Mouse (Mus musculus) stomach, embryonic 14.5 days (tissue): ENCODE results near the gene Arhgef3. TPM values are rescaled to one million over a fixed set of nuclear protein-coding genes. Genes with fewer than 3 reads are reported as not detected.

ENCODE experiments used
- ATAC-seq: fragments of 200-750 bp; cut with Nextera tagmentation; 2 replicates; pipeline ENCODE4 v1.8.0; 2017; ENCODE audit warnings: low read depth, moderate TSS enrichment; ENCODE audit not compliant: insufficient number of reproducible peaks, insufficient read depth, low FRiP score
- H3K27ac ChIP-seq: fragments of 300-500 bp; sonication (generic); 2 replicates; pipeline ENCODE4 v1.5.1; 2014; ENCODE audit warnings: mild to moderate bottlenecking, low read length, moderate library complexity, mixed read lengths
- H3K27me3 ChIP-seq: fragments of 300-500 bp; sonication (generic); 2 replicates; pipeline ENCODE4 v1.6.1; 2014; ENCODE audit warnings: low read length, control low read depth, mixed read lengths; ENCODE audit not compliant: control insufficient read depth, insufficient read depth
- H3K36me3 ChIP-seq: fragments of 300-500 bp; sonication (generic); 2 replicates; pipeline ENCODE4 v1.6.1; 2014; ENCODE audit warnings: mild to moderate bottlenecking, control low read depth, low read length, moderate library complexity, mixed read lengths; ENCODE audit not compliant: control insufficient read depth, insufficient read depth
- H3K4me1 ChIP-seq: fragments of 300-500 bp; sonication (generic); 2 replicates; pipeline ENCODE4 v1.6.1; 2014; ENCODE audit warnings: low read length, control low read depth, mixed read lengths; ENCODE audit not compliant: control insufficient read depth, insufficient read depth
- H3K4me2 ChIP-seq: fragments of 300-500 bp; sonication (generic); replicated peaks from 2 replicates; pipeline ENCODE4 v1.6.1; 2014; ENCODE audit warnings: low read depth, low read length, control low read depth
- H3K4me3 ChIP-seq: fragments of 300-500 bp; sonication (generic); 2 replicates; pipeline ENCODE4 v1.5.1; 2014; ENCODE audit warnings: low read depth, low read length, control low read depth
- H3K9ac ChIP-seq: fragments of 300-500 bp; sonication (generic); replicated peaks from 2 replicates; pipeline ENCODE4 v1.6.1; 2014; ENCODE audit warnings: low read depth, mild to moderate bottlenecking, control low read depth, low read length, moderate library complexity, mixed read lengths
- H3K9me3 ChIP-seq: fragments of 300-500 bp; sonication (generic); 2 replicates; pipeline ENCODE4 v1.6.1; 2016; ENCODE audit warnings: low read depth, low read length, control low read depth; ENCODE audit not compliant: control insufficient read depth
- WGBS: fragments of 180-500 bp; shearing (Covaris S2); extraction: QIAGEN DNeasy Blood & Tissue Kit; methylation state at CpG from one replicate; pipeline ENCODE4 v1.1.7; 2014; 5-methylcytosine and 5-hydroxymethylcytosine counted together
- polyA plus RNA-seq: library from polyadenylated mRNA; unstranded; fragments of >200 nt; fragmentation: Nextera tagmentation; extraction: Ambion mirVana; gene quantifications from 2 replicates; pipeline ENCODE4 v1.2.1, GENCODE M21; 2014

Arhgef3 gene
- polyA plus RNA-seq, 1 experiment from 2014 or later, result 16.4 TPM

DNA sequence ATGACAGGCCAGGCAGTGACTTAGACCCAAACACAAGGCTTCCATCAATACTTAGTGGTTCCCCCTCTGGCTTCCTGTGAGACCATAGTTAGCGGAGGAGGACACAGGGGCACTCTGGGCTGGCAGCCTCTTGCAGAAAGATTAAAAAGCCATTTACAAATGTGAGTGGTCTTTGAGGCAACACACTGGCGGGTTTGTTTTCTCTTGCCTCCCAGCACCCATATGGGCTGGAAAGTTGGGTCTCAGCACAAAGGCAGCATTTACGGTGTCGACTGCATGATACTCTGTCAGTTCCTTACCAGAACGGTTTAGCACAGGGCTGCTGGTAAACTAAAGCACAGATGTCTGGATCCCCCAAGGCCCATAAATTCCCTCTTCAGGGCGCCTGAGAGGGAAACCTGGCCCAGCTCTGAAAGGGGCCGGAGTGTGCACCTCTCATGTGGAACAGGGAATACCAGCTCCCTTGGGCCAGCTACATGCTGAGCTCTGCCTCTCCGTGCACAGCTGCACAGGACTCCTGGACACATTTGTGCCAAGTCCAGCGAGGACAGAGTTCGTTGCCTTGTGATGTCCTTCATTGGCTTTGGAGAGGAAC lies 252.5 kb downstream of the Arhgef3 start:
- Histone ChIP-seq H3K36me3 (no peaks in the 10 kb centered on the region), H3K4me3 (no peak overlapping the region), H3K4me1 (0 out of 2 replicates have a peak, but pooled peaks cover 5% of the 10 kb centered on the region), H3K9ac (no peak overlapping the region), H3K27ac (no peak overlapping the region; the same call in 1 of the 2 replicates), H3K9me3 (no peaks in the 10 kb centered on the region), H3K27me3 (no peaks in the 10 kb centered on the region), H3K4me2 (no peak overlapping the region)
- 62% methylated on average over 10 of the region's 10 CpGs for WGBS
- ATAC-seq, result no peak

DNA sequence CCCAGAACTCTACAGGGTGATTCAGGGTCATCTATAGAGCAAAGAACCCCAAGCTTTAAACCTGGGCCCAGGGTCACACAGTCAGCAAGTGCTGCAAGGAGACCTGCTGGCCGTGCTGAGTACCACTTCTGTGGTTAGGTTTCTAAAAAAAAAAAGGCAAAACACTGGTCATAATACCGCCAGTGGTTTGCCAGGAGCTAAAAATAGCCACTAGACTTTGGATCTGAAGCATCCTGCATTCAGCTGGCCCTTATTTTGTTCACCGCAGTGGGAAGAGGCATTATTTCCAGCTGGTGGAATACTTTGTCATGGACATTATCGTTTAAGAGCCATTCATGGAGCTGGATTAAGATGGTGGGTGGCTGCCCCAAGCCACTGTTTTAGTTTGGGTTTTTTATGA lies 253.9 kb downstream of the Arhgef3 start:
- no peak for ATAC-seq
- H3K27ac ChIP-seq, result no peak overlapping the region
- WGBS, result 64% methylated on average over 4 of the region's 4 CpGs
- no peaks in the 10 kb centered on the region for H3K36me3 ChIP-seq
- no peak overlapping the region for H3K9ac ChIP-seq
- no peak overlapping the region for H3K4me3 ChIP-seq
- H3K4me2 ChIP-seq, result no peak overlapping the region
- 0 out of 2 replicates have a peak, but pooled peaks cover 6% of the 10 kb centered on the region for H3K4me1 ChIP-seq
- no peaks in the 10 kb centered on the region for H3K27me3 ChIP-seq
- no peaks in the 10 kb centered on the region for H3K9me3 ChIP-seq

DNA sequence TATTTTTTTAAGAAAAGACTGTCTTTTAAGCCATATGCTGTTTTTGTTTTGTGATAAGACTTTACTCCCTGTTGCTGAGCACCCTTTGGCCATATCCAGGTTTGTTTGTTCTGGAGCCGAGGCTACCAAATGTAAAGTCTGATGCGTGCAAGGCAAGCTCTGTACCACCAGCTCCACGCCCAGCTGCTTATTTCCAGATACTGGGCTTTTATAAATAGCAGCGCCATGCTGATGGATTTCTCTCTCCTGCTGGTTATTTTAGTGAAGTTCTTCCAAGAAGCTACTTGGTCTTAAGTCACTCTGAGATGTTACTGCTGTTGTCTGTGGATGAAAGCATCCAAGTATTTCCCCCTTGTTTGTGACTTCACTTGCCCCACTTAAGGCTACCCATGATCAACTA lies 254.8 kb downstream of the Arhgef3 start:
- Histone ChIP-seq H3K4me1 (0 out of 2 replicates have a peak, but pooled peaks cover 6% of the 10 kb centered on the region), H3K36me3 (no peaks in the 10 kb centered on the region), H3K4me2 (no peak overlapping the region), H3K27ac (no peak overlapping the region), H3K9ac (no peak overlapping the region), H3K27me3 (no peaks in the 10 kb centered on the region), H3K4me3 (no peak overlapping the region), H3K9me3 (no peaks in the 10 kb centered on the region)
- 67% methylated on average over 4 of the region's 4 CpGs for WGBS
- ATAC-seq, result no peak

DNA sequence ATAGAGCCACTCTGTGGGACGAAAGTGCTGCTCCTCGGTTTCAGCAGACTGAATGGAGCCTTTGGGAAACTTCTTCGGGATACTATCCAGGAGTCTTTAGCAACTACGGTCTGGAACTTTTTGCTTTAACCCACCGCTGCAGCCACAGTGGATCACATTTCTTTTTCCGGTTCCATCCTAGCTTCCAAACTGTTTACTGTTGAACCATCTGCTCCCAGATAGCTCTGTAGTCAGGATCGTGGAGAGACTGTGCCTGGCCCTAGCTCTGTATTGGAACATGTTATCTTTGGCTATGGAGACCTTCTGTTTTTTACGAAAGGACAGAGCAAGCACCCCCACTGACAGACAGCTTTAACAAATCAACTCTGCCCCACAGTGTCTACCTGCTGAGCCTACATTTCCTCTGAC lies 257.0 kb downstream of the Arhgef3 start:
- no peak overlapping the region for H3K27ac ChIP-seq

DNA sequence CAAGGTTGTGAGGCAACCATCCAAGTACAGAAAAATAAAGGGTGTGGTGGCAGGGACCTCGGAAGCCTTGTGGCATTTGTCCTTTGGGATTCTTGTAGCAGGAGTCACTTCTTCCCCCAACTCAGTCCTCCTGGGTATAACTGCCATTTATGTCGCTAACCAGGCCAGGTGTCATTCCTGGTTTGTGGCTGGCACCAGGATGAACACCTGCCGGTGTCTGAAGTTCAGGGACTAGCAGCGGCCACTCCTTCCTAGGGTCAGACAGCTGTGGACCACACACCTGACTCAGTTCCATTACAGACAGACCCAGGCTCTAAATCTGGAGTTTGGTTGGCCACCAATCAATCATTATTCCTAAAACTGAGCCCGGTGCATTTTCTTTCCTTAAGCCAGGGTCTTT lies 258.8 kb downstream of the Arhgef3 start:
- Histone ChIP-seq H3K4me2 (no peak overlapping the region), H3K4me1 (0 out of 2 replicates have a peak, but pooled peaks cover 6% of the 10 kb centered on the region), H3K9ac (no peak overlapping the region), H3K27me3 (no peaks in the 10 kb centered on the region), H3K4me3 (no peak overlapping the region), H3K9me3 (no peaks in the 10 kb centered on the region), H3K27ac (no peak overlapping the region), H3K36me3 (no peaks in the 10 kb centered on the region)
- WGBS, result 81% methylated on average over 5 of the region's 5 CpGs
- ATAC-seq, result no peak

More for the DNA sequence above, 257.0 kb downstream of the Arhgef3 start:
- Histone ChIP-seq H3K9ac (no peak overlapping the region), H3K4me2 (no peak overlapping the region), H3K27me3 (no peaks in the 10 kb centered on the region), H3K36me3 (no peaks in the 10 kb centered on the region), H3K9me3 (no peaks in the 10 kb centered on the region), H3K4me1 (0 out of 2 replicates have a peak, but pooled peaks cover 6% of the 10 kb centered on the region), H3K4me3 (no peak overlapping the region)
- 52% methylated on average over 8 of the region's 8 CpGs for WGBS
- no peak for ATAC-seq

DNA sequence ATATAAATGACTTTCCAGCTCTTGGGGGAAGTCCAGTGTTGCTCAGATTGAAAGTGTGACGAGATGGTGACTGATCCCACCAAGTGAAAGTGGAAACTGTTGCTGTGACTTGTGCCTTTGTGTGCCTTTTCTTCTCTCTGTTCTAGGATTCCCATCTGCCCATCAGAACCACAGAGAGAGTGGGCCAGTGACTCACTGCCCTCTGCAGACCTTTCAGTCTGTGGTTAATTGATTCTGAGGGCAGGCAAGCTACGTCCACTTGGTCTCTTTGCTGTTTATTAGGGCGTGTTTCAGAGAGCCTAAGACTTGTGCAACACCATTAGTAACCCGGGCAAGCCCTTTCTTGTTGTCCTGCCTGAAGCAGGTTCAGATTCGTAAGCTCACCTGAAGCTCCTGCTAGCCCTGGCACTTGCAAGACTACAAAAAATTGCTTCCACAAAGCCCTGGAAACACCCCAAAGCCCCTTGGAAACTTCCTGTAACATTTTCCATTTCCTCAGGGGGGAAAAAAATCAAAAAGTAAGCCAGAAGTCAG lies 261.5 kb downstream of the Arhgef3 start:
- Histone ChIP-seq H3K9me3 (no peaks in the 10 kb centered on the region), H3K27ac (peak overlapping the region; percentile 6; the same call in 1 of the 2 replicates), H3K36me3 (no peaks in the 10 kb centered on the region), H3K9ac (no peak overlapping the region), H3K4me2 (no peak overlapping the region), H3K4me1 (0 out of 2 replicates have a peak, but pooled peaks cover 6% of the 10 kb centered on the region), H3K27me3 (no peaks in the 10 kb centered on the region), H3K4me3 (no peak overlapping the region)
- ATAC-seq, result no peak
- WGBS, result 46% methylated on average over 5 of the region's 5 CpGs

DNA sequence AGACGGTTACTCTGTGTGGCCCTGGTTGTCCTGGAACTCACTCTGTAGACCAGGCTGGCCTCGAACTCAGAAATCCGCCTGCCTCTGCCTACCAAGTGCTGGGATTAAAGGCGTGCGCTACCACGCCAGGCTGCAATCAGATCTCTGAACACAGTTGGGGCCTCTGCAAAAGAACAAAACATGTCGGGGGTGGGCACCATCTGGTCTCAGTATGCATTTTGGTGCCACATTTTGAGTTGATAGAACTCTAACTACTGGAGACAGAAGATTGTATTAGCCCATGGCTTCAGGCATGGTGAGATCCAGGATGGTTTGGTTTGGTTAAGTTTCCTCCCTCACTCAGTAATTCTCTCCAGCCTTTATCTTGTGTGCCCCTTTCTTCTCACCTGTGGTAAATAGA lies 264.0 kb downstream of the Arhgef3 start:
- WGBS, result 97% methylated on average over 7 of the region's 7 CpGs
- no peaks in the 10 kb centered on the region for H3K36me3 ChIP-seq
- H3K4me2 ChIP-seq, result no peak overlapping the region
- no peak overlapping the region for H3K4me3 ChIP-seq
- H3K9me3 ChIP-seq, result no peaks in the 10 kb centered on the region
- no peaks in the 10 kb centered on the region for H3K4me1 ChIP-seq
- H3K9ac ChIP-seq, result no peak overlapping the region
- no peaks in the 10 kb centered on the region for H3K27me3 ChIP-seq
- no peak overlapping the region for H3K27ac ChIP-seq
- no peak for ATAC-seq

DNA sequence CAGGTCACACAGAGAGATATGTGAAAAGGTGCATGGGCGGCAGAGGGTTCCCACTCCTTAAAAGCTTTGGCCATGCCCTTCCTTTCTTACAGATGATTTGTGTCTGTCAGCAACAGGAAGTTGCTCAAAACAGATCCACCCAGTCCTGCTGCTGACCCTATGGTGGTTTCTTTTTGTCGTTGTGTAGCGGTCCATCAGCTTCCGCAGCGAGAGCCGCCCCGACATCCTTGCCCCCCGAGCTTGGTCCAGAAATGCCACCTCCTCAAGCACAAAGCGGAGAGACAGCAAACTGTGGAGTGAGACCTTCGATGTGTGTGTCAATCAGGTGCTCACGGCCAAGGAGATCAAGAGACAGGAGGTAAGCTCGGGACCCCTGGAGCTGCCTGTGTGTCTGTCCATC lies 264.7 kb downstream of the Arhgef3 start:
- Histone ChIP-seq H3K4me2 (no peak overlapping the region), H3K9ac (no peak overlapping the region), H3K27ac (no peak overlapping the region), H3K27me3 (no peaks in the 10 kb centered on the region), H3K4me1 (no peaks in the 10 kb centered on the region), H3K4me3 (no peak overlapping the region), H3K36me3 (no peaks in the 10 kb centered on the region), H3K9me3 (no peaks in the 10 kb centered on the region)
- ATAC-seq, result no peak
- 83% methylated on average over 12 of the region's 12 CpGs for WGBS

DNA sequence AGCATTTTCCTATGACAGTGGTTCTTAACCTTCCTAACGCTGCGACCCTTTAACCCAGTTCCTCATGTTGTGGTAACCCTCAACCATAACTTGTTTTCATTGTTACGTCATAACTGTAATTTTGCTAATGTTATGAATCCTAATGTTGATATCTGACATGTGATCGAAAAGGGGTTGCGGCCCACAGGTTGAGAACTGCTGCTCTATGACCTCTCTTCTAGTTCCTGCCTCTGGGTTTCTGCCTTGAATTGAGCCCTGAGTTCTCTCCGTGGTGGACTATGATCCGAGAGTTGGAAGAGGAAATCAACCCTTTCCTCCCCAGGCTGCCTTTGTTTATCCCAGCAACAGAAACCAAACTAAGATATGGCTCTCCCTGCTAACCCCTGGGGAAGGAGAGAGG lies 266.8 kb downstream of the Arhgef3 start:
- H3K4me3 ChIP-seq, result no peak overlapping the region
- H3K9me3 ChIP-seq, result no peaks in the 10 kb centered on the region
- H3K27ac ChIP-seq, result no peak overlapping the region
- WGBS, result 74% methylated on average over 7 of the region's 7 CpGs
- H3K36me3 ChIP-seq, result no peaks in the 10 kb centered on the region
- no peaks in the 10 kb centered on the region for H3K27me3 ChIP-seq
- no peak overlapping the region for H3K9ac ChIP-seq
- no peak for ATAC-seq
- no peak overlapping the region for H3K4me2 ChIP-seq
- H3K4me1 ChIP-seq, result no peaks in the 10 kb centered on the region
